Mouse (Mus musculus) midbrain, embryonic 14.5 days (tissue): ENCODE data around the gene Ndufaf2. TPM values are rescaled to one million over a fixed set of nuclear protein-coding genes. Genes with fewer than 3 reads are reported as not detected.

Experiments used
- ATAC-seq: fragments of 200-750 bp; cut with Nextera tagmentation; 2 replicates; pipeline ENCODE4 v1.8.0; 2017; ENCODE audit warnings: moderate number of reproducible peaks, moderate library complexity; ENCODE audit not compliant: low FRiP score, low TSS enrichment
- DNase-seq: peaks from one replicate; pipeline ENCODE4 v3.0.0-alpha.2; 2015
- H3K27ac ChIP-seq: fragments of 300-500 bp; sonication (generic); replicated peaks from 2 replicates; pipeline ENCODE4 v1.5.1; 2014; ENCODE audit warnings: mild to moderate bottlenecking, low read depth, low read length, moderate library complexity
- H3K27me3 ChIP-seq: fragments of 300-500 bp; sonication (generic); 2 replicates; pipeline ENCODE4 v1.6.1; 2014; ENCODE audit warnings: low read length, control low read depth, mixed read lengths; ENCODE audit not compliant: control insufficient read depth, insufficient read depth
- H3K36me3 ChIP-seq: fragments of 300-500 bp; sonication (generic); 2 replicates; pipeline ENCODE4 v1.6.1; 2014; ENCODE audit warnings: low read length, control low read depth; ENCODE audit not compliant: control insufficient read depth, insufficient read depth
- H3K4me1 ChIP-seq: fragments of 300-500 bp; sonication (generic); 2 replicates; pipeline ENCODE4 v1.6.1; 2014; ENCODE audit warnings: mild to moderate bottlenecking, antibody characterized with exemption, low read length, control low read depth; ENCODE audit not compliant: control insufficient read depth, insufficient read depth
- H3K4me2 ChIP-seq: fragments of 300-500 bp; sonication (generic); 2 replicates; pipeline ENCODE4 v1.6.1; 2014; ENCODE audit warnings: mild to moderate bottlenecking, low read length, moderate library complexity
- H3K4me3 ChIP-seq: fragments of 300-500 bp; sonication (generic); replicated peaks from 2 replicates; pipeline ENCODE4 v1.5.1; 2014; ENCODE audit warnings: low read depth, low read length
- H3K9ac ChIP-seq: fragments of 300-500 bp; sonication (generic); replicated peaks from 2 replicates; pipeline ENCODE4 v1.6.1; 2014; ENCODE audit warnings: mild to moderate bottlenecking, low read length, moderate library complexity
- H3K9me3 ChIP-seq: fragments of 300-500 bp; sonication (generic); 2 replicates; pipeline ENCODE4 v1.6.1; 2016; ENCODE audit warnings: low read length, control low read depth, mixed read lengths; ENCODE audit not compliant: control insufficient read depth
- WGBS: fragments of 180-500 bp; shearing (Covaris S2); extraction: QIAGEN DNeasy Blood & Tissue Kit; methylation state at CpG from one replicate; pipeline ENCODE4 v1.1.7; 2014; 5-methylcytosine and 5-hydroxymethylcytosine counted together
- polyA plus RNA-seq: library from polyadenylated mRNA; unstranded; fragments of >200 nt; fragmentation: Nextera tagmentation; extraction: Ambion mirVana; gene quantifications from 2 replicates; pipeline ENCODE4 v1.2.1, GENCODE M21; 2014

Gene Ndufaf2
- polyA plus RNA-seq, 1 experiment from 2014 or later = 64.3 TPM

GRCm38 (mm10) chr13:108046071-108046470 is 112.4 kb downstream of the Ndufaf2 start:
- 94% methylated on average over 3 of the region's 3 CpGs for WGBS
- no peak overlapping the region for H3K4me3 ChIP-seq
- H3K9me3 ChIP-seq = no peaks in the 10 kb centered on the region
- peaks cover 20% of the 10 kb centered on the region for H3K4me1 ChIP-seq
- no peak overlapping the region for H3K4me2 ChIP-seq
- DNase-seq (no peak), ATAC-seq (no peak)
- H3K9ac ChIP-seq = no peak overlapping the region
- H3K27ac ChIP-seq = no peak overlapping the region
- H3K36me3 ChIP-seq = peaks cover 7% of the 10 kb centered on the region; the same call in 1 of the 2 replicates
- H3K27me3 ChIP-seq = no peaks in the 10 kb centered on the region

DNA sequence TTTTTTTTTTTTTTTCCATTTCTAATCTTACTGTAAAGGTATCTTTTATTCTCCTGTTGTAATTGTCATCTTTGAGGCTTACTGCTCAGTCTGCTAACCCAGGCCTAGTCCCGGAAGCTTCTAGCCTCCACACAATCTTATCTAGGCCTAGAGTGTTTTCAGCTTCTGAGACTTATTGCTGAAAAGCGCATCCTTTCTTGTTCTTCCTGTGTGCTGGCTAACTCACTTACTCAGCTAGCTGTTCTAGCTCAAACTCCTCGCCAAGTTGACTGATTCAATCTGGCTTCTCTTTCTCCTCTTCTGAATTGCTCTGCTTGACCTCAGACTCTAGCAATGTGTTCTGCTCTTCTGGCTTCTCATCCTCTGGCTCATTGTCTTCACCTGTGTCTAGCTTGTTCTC is 112.8 kb downstream of the Ndufaf2 start:
- H3K36me3 ChIP-seq = peaks cover 7% of the 10 kb centered on the region; the same call in 1 of the 2 replicates
- H3K4me2 ChIP-seq = no peak overlapping the region
- no peak overlapping the region for H3K27ac ChIP-seq
- H3K4me3 ChIP-seq = no peak overlapping the region
- DNase-seq = no peak
- no peaks in the 10 kb centered on the region for H3K9me3 ChIP-seq
- 84% methylated on average over 3 of the region's 3 CpGs for WGBS
- no peaks in the 10 kb centered on the region for H3K27me3 ChIP-seq
- H3K4me1 ChIP-seq = peaks cover 25% of the 10 kb centered on the region
- H3K9ac ChIP-seq = no peak overlapping the region
- ATAC-seq = no peak

DNA sequence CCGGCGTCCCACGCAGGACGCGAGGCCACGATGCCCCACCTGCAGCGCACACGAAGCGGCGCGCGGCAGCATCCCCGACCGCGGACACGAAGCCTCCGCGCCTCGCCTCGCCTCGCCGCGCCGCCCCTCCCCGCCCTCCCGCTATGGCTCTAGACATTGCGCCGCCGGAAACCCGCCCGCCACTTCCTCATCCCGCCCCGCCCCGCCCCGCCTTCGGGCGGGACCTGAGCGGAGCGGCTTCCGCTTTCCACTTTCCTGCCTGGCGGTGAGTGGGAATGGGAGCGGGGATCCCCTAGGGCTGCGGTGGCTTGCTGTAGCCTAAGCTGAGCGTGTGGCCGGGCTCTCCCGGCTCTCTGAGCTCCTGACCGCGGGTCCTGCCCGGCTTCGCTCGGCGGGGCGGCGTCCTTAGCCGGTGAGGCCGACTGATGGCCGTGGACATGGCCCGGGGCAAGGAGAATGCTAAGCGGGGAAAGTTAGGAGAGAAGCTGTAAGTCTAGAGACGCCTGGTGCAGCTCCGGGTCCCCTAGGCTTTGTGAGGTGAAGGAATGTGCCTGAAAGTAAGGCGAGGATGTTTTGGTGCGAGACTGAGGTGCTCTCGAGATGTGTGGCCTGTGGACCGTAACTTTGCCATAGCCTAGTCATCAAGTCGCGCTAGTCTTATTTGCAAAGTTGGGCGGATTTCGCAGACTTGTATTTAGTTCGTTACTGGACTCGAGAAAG is 114.0 kb downstream of the Ndufaf2 start, which contains the start of gene Smim15:
TSS of gene Smim15 (plus strand) at position 225 of the 720 bp plus-strand sequence.
- Histone ChIP-seq H3K4me1 (peaks cover 26% of the 10 kb centered on the region), H3K4me3 (peak within 1 kb of the TSS; percentile 67), H3K4me2 (peak within 1 kb of the TSS; percentile 72), H3K9me3 (no peaks in the 10 kb centered on the region), H3K27me3 (no peaks in the 10 kb centered on the region; the same call in 1 of the 2 replicates), H3K9ac (peak within 1 kb of the TSS; percentile 90), H3K27ac (peak within 1 kb of the TSS; percentile 89), H3K36me3 (peaks cover 7% of the 10 kb centered on the region; the same call in 1 of the 2 replicates)
- ATAC-seq (peak; percentile 95), DNase-seq (peak; percentile 97)
- WGBS = under 1% methylated on average over 70 of the region's 71 CpGs

GRCm38 (mm10) chr13:108043431-108044221 is 114.8 kb downstream of the Ndufaf2 start:
- peak overlapping the region; percentile 67 for H3K4me3 ChIP-seq
- H3K9me3 ChIP-seq = no peaks in the 10 kb centered on the region
- peak overlapping the region; percentile 89 for H3K27ac ChIP-seq
- H3K4me2 ChIP-seq = peak overlapping the region; percentile 72
- peaks cover 26% of the 10 kb centered on the region for H3K4me1 ChIP-seq
- ATAC-seq = peak; percentile 76
- H3K27me3 ChIP-seq = no peaks in the 10 kb centered on the region; the same call in 1 of the 2 replicates
- peak; percentile 68 for DNase-seq
- 1% methylated on average over 23 of the region's 23 CpGs for WGBS
- peak overlapping the region; percentile 90 for H3K9ac ChIP-seq
- H3K36me3 ChIP-seq = peaks cover 7% of the 10 kb centered on the region; the same call in 1 of the 2 replicates

GRCm38 (mm10) chr13:108041358-108041757 is 117.1 kb downstream of the Ndufaf2 start:
- peak; percentile 35; the same call in 1 of the 2 replicates for ATAC-seq
- peak overlapping the region; percentile 13; the same call in 1 of the 2 replicates for H3K4me2 ChIP-seq
- peak; percentile 87 for DNase-seq
- H3K27me3 ChIP-seq = no peaks in the 10 kb centered on the region; the same call in 1 of the 2 replicates
- no peak overlapping the region for H3K9ac ChIP-seq
- no peak overlapping the region for H3K4me3 ChIP-seq
- 2% methylated on average over 7 of the region's 7 CpGs for whole genome bisulfite sequencing
- peaks cover 26% of the 10 kb centered on the region for H3K4me1 ChIP-seq
- H3K36me3 ChIP-seq = no peaks in the 10 kb centered on the region
- H3K9me3 ChIP-seq = no peaks in the 10 kb centered on the region
- no peak overlapping the region for H3K27ac ChIP-seq

DNA sequence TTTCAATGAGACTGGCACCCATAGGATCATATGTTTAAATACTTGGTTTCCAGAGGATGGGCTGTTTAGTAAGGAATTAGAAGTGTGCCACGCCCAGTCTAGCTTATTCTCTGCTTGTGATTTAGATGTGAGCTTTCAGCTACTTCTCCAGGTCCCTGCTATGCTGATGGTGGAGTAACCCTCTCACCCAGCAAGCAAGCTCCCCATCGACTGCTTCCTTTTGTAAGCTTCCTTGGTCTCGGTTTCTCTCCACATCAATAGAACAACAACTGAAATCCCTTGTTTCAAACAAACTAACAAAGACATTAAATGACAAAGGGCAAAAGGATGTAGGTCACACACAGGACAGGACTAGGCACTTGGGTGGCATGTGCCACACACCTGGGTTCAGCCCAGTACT is 118.0 kb downstream of the Ndufaf2 start:
- Histone ChIP-seq H3K36me3 (no peaks in the 10 kb centered on the region), H3K9me3 (no peaks in the 10 kb centered on the region), H3K27ac (no peak overlapping the region), H3K4me1 (peaks cover 26% of the 10 kb centered on the region), H3K9ac (no peak overlapping the region), H3K27me3 (no peaks in the 10 kb centered on the region; the same call in 1 of the 2 replicates), H3K4me3 (no peak overlapping the region), H3K4me2 (no peak overlapping the region)
- WGBS = 24% methylated on average over 3 of the region's 3 CpGs
- ATAC-seq (no peak), DNase-seq (no peak)

DNA sequence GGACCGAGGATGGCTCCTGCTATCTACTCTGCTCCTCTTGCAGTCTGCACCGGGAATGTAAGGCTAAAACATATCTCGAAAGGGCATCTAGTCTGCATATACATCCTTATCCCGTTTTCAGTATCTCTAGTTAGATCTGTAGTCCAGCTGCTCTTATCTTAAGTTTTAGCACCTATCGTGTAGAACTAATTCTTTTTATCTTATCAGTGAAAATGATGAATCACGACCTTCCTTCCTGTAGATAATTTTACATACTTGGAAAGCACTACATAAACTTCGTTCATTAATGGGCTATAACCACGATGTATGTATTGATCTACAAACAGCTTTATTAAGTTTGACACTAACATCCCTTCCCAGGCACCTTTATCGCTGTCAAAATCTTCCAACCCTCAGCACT is 118.5 kb downstream of the Ndufaf2 start:
- no peak overlapping the region for H3K4me3 ChIP-seq
- no peaks in the 10 kb centered on the region for H3K9me3 ChIP-seq
- 56% methylated on average over 9 of the region's 9 CpGs for WGBS
- H3K27ac ChIP-seq = no peak overlapping the region
- no peaks in the 10 kb centered on the region for H3K36me3 ChIP-seq
- DNase-seq (no peak), ATAC-seq (no peak)
- H3K4me2 ChIP-seq = no peak overlapping the region
- H3K4me1 ChIP-seq = peaks cover 23% of the 10 kb centered on the region
- H3K27me3 ChIP-seq = no peaks in the 10 kb centered on the region; the same call in 1 of the 2 replicates
- H3K9ac ChIP-seq = no peak overlapping the region

GRCm38 (mm10) chr13:108039375-108039774 is 119.0 kb downstream of the Ndufaf2 start:
- Histone ChIP-seq H3K9me3 (no peaks in the 10 kb centered on the region), H3K4me3 (no peak overlapping the region), H3K4me2 (no peak overlapping the region), H3K27me3 (no peaks in the 10 kb centered on the region; the same call in 1 of the 2 replicates), H3K4me1 (peaks cover 20% of the 10 kb centered on the region), H3K9ac (no peak overlapping the region), H3K36me3 (no peaks in the 10 kb centered on the region), H3K27ac (no peak overlapping the region)
- 15% methylated on average over 6 of the region's 6 CpGs for WGBS
- ATAC-seq (no peak), DNase-seq (no peak)
